Mouse (Mus musculus) telencephalon, adult 2 months (tissue): ENCODE results near the gene Efhc2.
A peak's percentile ranks its signal among the peaks of the same experiment; 100 is the strongest.

ENCODE experiments used
- DNase-seq: peaks from one replicate; pipeline ENCODE4 v3.0.0-alpha.2; 2011; ENCODE audit warnings: low read depth, low spot score

Efhc2 gene

DNA sequence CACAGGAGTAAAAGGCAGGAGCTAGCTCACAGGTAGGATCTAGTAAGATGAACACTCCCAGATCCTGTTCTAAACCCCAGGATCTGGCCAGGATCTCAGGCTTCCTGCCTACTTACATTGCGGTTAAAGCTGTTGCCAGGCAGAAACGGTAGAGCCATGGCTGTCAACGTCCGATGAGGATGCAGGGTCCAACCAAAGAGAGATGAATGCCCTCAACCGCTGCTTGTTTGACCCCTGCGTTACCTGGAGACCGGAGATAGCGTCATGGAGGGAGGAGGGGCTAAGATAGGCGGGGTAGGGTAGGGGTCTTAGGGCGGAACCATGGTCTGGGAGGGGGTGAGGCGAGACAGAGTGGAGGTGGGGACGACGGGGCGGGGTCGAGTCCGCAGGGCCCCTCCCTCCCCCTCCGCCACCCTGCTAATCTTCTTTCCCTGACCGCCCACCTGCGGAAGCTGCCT lies at the start of gene Efhc2:
Gene Efhc2 (minus strand): TSS at position 243 of the 458 bp plus-strand sequence.
- DNase-seq, result no peak

DNA sequence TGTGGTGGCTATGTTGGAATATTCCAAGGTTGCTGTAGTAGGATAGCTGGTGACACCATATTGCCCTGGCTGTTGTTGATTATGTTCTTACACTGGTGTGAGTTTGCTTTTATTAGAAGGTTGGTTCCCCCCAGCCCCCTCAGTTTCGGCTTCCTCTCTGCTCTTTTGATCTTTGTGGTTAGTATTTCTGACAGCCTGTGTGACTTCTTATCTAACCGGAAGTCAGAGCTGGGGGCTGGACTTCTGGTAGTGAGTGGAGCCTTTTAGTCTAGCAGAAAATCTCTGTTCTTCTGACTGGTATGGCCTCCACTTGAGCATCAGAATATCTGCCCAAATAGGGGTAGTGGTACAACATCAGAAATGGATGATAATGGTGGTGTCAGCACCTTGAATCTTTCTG lies 45.9 kb upstream of the Efhc2 start:
- DNase-seq, result no peak

DNA sequence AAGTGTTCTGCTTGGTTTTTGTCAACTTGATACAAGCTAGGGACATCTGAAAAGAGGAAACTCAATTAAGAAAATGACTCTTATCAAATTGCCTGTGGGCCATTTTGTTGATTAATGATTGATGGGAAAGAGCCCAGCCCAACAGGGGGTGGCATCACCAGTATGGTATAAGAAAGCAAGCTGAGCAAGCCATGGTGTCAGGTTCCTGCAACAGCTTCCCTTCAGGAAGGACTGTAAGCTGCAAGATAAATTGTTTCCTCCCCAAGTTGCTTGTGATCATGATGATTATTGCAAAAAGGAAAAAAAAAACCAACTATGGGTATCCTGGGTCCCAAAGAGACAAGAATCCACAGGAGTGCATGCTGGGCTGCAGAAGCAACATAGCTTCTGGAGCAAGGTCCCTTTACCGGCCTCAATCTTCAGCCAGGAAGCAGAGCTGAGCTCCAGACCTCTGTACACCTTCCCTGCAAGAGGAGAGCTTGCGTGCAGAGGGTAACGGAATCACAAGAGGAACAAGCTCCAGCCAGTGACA lies 18.8 kb downstream of the Efhc2 start:
- no peak for DNase-seq

DNA sequence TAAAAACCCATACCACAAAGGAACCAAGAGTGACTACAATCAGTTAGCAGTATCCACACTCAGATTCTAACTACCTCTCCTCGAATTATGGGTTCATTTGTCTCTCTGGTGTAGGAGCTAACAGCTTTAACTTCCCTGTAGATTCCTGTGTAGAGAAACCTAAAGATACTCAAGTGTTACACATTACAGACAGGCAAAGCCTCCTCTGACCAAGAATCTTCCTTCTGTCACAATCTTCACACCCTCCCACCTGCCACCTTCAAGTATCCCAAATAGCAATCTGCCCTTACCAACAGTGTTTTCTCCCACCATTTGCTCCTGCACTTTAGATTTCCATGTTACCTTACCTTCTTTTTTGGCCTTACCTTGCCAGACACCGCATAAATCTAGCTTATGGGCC lies 35.3 kb downstream of the Efhc2 start:
- DNase-seq, result peak; percentile 33

DNA sequence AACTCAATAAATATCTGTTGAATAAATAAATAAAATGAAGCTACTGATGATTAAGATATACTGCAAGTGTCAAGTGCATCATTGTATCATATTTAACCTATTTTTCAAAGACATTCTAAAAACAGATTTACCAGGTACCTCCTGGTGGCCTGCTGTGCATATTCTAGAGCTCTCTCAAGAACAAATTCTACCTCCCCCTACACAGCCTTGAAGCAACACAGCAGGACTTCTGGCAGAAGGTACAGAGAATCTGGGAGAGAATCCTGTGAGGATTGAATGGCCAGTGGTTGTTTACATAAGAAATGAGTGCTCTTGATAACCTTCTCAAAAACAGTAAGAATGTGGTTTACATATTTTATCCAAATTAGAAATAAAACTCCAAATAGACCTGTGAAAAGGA lies 94.0 kb downstream of the Efhc2 start:
- no peak for DNase-seq

DNA sequence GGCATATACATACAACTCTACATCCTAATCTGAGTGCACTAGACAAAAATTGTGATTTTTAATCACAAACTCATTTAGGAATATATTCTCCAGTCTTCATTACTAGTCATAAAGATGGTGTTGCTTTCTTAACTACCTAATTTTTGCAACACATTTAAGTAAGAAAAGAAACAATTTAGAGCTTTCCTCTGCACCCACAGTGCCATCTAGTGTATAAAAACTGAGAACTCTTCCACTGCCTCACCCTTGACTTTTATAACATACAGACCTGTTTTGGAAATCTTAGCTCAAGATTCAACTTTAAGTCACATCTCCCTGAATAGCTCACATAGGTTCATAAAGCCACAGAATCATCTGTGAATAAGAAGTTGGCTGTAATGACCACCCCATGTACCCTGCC lies 101.7 kb downstream of the Efhc2 start:
- DNase-seq, result peak; percentile 2

DNA sequence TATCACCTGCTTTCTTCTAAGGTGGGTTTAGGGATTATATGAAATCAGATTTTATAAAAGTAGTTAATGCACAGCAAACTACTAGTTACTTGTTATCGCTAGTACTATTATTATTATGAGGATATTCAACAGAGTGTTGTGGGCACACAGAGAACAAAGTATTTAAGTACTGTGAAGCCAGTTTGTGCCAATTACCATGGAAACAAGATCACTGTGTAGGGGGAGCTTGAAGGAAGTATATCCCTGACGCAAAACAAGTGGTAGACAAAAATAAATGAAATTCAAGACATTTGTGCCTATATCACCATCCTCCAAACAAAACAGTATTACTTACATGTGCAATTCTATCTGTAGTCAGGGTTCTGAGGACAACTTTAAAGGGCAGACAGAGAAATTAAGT lies 105.7 kb downstream of the Efhc2 start:
- DNase-seq, result peak; percentile 51

DNA sequence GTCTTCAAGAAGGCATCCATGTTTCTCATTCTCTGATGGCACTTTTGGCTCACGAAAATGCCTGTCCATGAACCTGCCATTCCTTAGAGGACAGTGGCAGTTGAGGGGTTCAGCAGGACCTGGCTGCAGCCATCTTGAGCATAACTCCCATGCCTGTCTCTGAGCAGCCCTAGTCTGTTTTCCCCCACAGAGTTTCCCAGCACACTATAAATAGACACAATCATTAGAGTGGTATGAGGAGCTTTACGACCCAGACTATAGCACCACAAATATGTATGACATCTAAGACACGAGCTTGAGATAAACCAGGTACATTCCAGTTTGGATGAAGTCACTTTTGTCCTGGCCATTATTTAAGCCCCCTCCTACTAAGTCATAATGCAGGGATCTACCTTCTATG lies 143.4 kb downstream of the Efhc2 start:
- no peak for DNase-seq

DNA sequence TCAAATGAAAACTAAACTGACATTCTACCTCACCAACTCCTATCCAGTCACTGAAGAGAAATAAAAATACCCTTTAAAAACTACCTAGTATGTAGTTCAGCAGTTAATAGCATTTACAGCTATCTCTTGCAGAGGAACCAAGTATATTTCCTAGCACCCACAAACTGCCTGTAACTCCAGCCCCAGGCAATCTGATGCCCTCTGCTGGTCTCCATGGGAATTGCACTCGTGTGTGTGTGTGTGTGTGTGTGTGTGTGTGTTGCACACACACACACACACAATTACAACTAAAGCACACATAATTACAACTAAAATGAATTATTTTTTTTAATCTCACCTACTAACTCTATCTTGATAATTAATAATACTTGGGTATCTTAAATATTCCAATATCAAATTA lies 153.5 kb downstream of the Efhc2 start:
- DNase-seq, result no peak
